Mouse (Mus musculus) midbrain, embryonic 13.5 days (tissue): ENCODE results near the gene Gm12253. TPM values are rescaled to one million over a fixed set of nuclear protein-coding genes. Genes with fewer than 3 reads are reported as not detected.

Source experiments
- polyA plus RNA-seq: library from polyadenylated mRNA; unstranded; fragments of >200 nt; fragmentation: Nextera tagmentation; extraction: Ambion mirVana; gene quantifications from 2 replicates; pipeline ENCODE4 v1.2.1, GENCODE M21; 2015

Gm12253 gene
- polyA plus RNA-seq, 1 experiment from 2014 or later: not detected

Other genes starting within 250 kb of the Gm12253 start
- gene Igtp, start 233.0 kb upstream of the Gm12253 start, polyA plus RNA-seq: 1.3 and 1.6 TPM in 2 replicates
- gene Irgm2, start 232.9 kb upstream of the Gm12253 start, polyA plus RNA-seq: 0.67 and 0.98 TPM in 2 replicates
- not detected in 2 replicates for gene 4930438A08Rik, start 157.8 kb upstream of the Gm12253 start, polyA plus RNA-seq
- 26.0 and 28.8 TPM in 2 replicates for gene Zfp692, start 125.5 kb upstream of the Gm12253 start, polyA plus RNA-seq
- gene Zfp672, start 102.2 kb upstream of the Gm12253 start, polyA plus RNA-seq: 38.6 and 39.7 TPM in 2 replicates
- gene Sh3bp5l, start 101.8 kb upstream of the Gm12253 start, polyA plus RNA-seq: 48.4 and 50.7 TPM in 2 replicates
- 0.73 TPM in 1 of 2 replicates, not detected in the other for gene Lypd8, start 53.5 kb upstream of the Gm12253 start, polyA plus RNA-seq
- not detected in 2 replicates for gene 1810065E05Rik, start 11.4 kb upstream of the Gm12253 start, polyA plus RNA-seq
- not detected in 2 replicates for gene Lypd9, start 20.4 kb downstream of the Gm12253 start, polyA plus RNA-seq
- not detected in 2 replicates for gene Olfr30, start 29.7 kb downstream of the Gm12253 start, polyA plus RNA-seq
- not detected in 2 replicates for gene Olfr332, start 60.0 kb downstream of the Gm12253 start, polyA plus RNA-seq
- gene Olfr331, start 70.0 kb downstream of the Gm12253 start, polyA plus RNA-seq: not detected in 2 replicates
- gene Olfr330, start 102.3 kb downstream of the Gm12253 start, polyA plus RNA-seq: not detected in 2 replicates
- gene Olfr329-ps, start 113.9 kb downstream of the Gm12253 start, polyA plus RNA-seq: not detected in 2 replicates
- 0.07 TPM in 1 of 2 replicates, not detected in the other for gene Olfr328, start 123.1 kb downstream of the Gm12253 start, polyA plus RNA-seq
- gene Olfr224, start 138.0 kb downstream of the Gm12253 start, polyA plus RNA-seq: not detected in 2 replicates
- not detected in 2 replicates for gene Olfr325, start 145.2 kb downstream of the Gm12253 start, polyA plus RNA-seq
- gene Olfr324, start 162.6 kb downstream of the Gm12253 start, polyA plus RNA-seq: not detected in 2 replicates
- not detected in 2 replicates for gene 2210407C18Rik, start 183.5 kb downstream of the Gm12253 start, polyA plus RNA-seq
- not detected in 2 replicates for gene Olfr323, start 197.9 kb downstream of the Gm12253 start, polyA plus RNA-seq
- gene Trim58, start 207.9 kb downstream of the Gm12253 start, polyA plus RNA-seq: 0.07 and 0.12 TPM in 2 replicates
- not detected in 2 replicates for gene Olfr322, start 226.2 kb downstream of the Gm12253 start, polyA plus RNA-seq
- gene Olfr320, start 248.5 kb downstream of the Gm12253 start, polyA plus RNA-seq: not detected in 2 replicates